Mouse (Mus musculus) embryo, embryonic 11 days (tissue): ENCODE data around the gene Cbln1.

Experiments used
- DNase-seq: peaks from one replicate; pipeline ENCODE4 v3.0.0-alpha.2; 2015

The Cbln1 gene

DNA sequence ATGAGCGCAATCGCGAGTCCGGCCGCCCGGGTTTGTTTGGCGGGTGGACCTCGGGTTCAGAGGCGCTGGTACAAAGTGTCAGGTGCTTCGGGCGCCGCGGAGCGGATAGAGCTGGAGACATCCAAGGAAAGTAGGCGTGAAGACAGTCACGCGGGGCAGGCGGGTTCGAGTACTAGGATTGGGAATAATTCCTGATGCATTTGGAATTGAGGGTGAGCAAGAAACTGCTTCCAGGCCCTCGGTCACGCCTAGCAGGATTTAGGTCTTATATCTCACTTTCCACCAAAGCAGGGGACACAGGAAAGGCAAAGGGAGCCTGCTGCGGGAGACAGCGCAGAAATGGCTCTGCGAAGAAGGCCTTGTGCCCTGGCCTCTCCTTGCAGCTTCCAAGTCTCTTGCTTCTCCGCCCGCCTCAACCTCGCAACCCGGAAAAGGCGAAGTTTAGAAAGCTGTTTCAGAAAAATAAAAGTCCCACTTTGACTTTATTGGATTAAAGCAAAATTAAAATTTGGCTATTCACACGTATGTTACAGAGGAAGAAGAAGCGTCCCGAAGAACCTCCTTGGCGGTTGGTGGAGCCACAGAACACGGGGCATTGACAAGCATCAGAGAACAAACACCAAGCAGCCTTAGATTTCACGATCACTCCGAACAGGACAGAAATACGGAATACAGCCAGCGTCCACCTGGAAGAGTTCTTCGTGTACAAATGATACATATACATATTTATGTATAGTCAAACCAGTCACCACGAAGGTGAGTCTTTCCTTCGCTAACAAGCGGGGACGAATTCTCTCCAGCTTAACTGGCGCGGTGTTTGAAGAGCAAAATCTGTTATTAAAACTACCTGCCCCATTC, 3.2 kb downstream of the Cbln1 start:
- peak; percentile 48 for DNase-seq

DNA sequence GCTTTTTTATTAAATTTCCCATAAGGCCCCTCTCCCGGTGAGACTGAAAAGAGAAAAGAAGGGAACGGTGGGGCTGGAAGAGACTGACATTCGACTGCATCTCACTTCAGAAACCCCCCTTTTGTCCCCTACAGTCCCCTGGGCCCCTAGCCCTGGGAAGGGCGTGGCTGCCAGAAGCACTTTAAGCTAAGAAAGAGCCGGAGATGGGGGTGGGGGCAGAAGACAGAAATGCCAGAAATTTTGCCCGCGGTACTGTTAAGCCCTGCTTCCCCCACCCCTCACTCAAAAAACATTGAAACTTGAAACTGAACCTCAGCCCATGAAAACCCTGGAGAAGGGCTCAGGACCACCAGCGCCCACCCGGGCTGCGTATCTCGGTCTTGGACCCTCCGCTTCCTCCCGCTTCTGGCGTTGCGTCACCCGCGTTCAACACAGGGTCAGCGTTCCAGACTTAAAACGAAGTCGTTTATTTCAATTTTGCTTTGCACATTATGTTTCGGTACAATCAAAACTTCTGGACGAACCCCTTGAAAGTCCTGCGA, 3.9 kb downstream of the Cbln1 start:
- peak; percentile 43 for DNase-seq

DNA sequence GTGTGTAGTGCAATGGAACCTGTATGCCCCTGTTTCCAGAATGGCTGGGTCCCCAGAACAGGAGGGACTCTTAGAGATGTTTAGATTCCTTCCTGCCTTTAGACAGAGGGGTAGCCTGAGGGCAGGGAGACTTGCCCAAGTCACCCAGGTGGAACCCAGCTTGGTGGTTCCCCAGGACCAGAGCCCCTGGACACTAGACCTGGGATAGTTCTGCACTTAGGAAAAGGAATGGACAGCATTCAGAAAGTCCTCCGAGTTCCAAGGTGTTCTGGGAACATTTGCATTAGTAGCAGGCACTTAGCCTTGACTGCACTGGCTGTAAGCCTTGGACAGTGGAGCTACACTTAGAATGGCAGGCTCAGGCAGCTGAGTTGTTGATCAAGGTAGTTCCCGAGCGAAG, 4.5 kb downstream of the Cbln1 start:
- DNase-seq = peak; percentile 16

DNA sequence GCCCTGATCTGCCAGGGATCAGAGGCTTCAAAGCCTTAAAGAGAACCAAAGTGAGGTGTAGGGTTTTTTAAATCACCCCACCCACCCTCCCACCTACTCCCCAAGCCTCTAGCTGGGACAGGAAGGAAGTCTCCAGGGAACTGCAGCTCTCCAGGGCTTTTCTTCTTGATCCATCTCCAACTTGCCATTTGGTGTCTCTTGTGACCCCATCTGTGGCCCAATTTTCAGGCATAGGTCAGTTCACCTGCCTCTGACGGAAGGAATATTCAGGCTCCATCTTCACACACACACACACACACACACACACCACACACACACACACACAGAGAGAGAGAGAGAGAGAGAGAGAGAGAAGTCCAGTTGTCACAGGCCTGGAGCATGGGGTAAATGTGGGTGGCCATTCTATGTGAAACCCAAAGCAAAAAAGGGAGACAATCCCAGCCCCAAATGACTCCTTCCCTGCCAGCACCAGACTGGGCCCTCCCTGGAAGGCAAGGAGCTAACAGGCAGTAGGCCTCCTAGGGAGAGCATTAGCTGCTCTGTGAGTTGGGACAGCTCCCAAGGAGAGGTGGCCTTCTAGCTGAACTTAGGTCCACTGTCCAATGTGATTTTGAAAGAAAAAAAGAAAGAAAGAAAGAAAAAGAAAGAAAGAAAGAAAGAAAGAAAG, 5.3 kb downstream of the Cbln1 start:
- DNase-seq = no peak

DNA sequence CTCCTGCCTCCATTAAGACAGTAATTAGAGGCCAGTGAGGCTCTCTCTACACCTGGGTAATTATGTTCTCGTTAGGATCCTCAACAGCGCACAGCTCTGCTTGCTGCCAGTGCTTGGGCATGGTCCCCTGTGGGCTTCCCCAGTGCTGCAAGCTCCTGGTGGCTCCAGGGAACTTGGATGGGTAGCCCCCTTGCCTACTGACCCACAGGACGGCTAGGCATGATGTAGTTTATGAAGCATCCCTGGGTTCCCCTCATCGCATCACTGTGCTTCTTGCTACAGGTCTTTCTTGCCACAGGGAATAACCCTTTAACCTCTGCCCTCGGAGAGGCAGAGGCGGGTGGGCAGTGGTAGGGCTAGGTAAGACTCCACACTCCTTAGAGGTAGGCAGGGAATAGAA, 6.1 kb downstream of the Cbln1 start:
- no peak for DNase-seq

DNA sequence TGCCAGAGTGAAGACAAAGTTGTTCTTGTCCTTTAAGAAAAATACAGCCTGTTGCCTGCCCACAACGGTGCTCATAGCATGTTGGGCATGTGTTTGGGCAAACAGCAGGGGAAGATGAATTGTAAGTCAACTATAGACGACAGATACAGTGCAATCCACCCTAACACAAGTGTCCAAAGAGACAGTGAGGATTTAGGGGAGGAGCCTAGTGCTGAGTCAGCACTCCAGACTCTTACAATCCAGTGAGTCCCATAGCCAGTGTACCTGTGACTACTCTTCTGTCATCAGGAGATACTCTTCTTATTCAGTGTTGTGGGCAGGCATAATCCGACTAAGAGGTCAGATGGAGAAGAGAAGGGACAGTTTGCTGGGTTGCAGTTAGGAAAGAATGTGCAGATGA, 8.0 kb downstream of the Cbln1 start:
- no peak for DNase-seq

DNA sequence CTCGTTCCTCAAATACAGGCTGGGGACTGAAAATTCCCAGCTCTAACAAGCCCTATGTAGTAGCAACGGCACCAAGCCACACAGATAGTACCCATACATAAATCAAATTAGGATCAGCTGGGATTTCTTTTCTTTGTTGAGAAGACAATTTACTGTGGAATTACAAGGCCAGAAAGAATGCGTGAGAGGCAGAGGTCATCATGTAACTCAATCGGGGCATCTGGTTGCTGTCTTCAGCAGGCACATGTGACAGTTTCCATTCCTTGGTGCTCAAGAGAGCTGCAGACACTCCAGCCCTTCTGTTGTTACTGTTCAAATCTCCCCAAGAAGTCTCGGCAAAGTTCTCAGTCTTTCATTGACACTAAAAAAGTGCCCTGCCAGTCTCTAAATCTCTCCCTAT, 10.6 kb downstream of the Cbln1 start:
- DNase-seq = peak; percentile 20

DNA sequence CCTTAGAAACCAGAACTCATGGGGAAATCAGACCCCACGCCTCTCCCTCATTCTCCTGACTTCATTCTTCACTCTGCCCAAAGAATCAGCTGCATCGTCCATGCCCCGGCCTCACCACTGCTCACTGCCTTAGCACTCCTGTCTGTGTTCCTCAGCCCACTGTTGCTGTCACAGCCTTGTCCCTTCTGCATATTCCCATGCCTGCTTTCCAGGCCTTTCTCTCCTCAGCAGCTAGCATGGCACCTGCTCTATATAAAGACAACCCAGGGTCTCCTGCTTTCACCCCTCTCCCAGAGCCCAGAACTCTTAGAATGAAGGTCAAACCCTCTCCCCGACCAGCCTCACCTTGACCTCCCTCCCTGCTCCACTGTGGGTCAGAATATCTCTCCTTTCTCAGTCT, 15.5 kb downstream of the Cbln1 start:
- no peak for DNase-seq

DNA sequence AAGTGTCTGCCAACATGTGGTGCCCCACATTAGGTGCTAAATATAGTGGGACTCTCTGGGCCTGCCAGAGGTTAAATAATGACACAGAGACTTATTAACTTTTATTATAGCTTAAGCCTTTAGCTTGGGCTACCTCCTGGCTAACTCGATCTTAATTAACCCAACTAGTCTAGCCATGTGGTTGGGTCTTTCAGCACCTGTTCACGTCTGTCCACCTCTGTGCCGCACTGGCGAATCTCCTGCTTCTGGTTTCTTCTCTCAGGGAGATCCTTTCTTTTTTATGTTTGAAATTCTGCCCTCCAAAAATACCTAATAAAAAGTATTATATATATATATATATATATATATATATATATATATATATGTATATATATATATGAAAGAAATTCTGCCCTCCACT, 19.6 kb downstream of the Cbln1 start:
- no peak for DNase-seq

DNA sequence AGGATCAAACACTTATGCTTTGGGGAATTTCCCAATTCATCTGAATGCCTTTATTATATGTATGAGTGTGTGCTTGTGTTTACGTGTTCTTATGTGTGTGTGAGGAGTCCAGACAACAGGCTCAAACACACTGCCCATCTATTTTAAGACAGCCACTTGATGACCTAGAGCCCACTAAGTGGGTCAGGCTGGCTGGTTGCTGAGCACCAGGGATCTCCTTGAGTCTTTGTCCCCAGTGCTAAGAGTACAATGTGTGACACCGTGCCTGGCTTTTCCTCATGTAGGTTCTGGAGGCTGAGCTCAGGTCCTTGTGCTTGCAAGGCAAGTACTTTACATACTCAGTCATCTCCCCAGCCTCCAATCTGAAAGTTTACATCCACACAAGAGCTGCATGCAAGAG, 20.7 kb downstream of the Cbln1 start:
- DNase-seq = no peak

DNA sequence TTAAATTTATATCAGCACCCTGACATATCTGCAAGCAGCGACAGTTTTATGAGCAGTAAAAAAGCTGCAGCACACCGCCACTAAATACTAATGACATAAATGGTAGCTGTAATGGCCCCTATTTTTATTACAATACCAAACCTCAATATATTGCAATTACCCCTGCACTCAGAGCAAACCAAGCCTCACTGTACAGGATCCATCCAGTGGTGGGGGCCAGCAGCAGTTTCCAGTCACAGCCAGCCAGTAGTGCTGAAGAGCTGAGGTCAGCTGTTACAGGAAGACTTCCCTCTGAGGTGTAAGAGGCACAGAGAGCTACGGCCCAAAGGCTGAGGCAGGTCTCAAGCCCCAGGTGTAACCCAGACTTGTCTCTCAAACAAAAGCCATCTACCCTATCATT, 37.8 kb downstream of the Cbln1 start:
- DNase-seq = no peak

DNA sequence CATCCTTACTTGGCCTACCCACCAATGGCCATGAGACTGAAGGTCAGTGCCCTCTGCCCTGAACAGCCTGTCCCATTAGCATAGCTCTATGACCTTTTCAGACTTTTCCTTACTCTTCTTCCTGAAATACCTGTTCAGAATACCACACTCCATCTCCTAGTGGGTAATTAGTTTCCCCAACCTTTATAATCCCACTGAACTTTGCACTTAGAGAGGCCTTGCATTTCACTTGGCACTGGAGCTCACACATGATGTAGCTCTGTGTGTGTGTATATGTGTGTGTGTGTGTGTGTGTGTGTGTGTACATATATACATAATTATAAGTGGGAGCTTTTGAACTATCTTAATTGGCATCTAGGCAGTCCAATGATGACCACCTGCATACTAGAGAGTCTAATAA, 45.2 kb downstream of the Cbln1 start:
- no peak for DNase-seq

DNA sequence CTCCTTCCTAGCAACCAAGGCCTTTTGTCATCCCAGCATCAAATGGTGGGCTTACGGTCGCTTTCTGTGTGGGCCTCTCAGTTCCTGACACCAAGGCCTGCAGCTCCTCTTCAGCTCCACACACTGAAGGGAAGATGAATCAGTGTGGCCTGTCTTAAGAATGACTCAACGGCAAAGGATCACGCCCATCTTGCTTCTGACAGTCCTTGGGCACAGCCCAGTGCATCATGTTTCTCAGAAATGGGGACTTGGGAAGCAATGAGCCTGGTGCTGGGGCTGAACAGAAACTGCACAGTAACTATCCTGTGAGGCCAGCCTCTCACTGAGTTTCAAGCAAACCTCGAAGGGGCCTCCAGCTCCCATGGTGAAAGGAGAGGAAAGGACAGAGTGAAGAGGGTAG, 47.7 kb downstream of the Cbln1 start:
- no peak for DNase-seq

DNA sequence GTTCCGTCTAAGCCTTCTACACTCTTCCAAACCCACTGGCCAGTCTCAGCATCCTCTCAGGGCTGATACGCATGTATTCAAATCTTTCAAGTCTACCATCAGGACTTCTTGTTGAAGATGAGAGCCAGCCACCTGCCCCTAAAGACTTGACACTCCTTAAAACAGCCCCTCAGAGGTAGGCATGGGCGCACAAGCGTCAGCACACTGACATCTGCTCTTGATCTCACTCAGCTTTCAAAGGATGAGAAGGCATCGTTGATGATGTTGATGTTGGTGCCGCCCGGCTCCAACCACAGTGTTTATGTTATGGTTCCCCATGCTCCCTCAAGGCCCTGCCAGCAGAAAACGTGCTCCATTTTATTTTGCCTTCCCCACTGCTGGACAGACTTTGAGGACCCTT, 50.7 kb downstream of the Cbln1 start:
- no peak for DNase-seq
